Mouse (Mus musculus): ENCODE measurements at regions not wholly inside any gene's neighbourhood (a gene's known extent, or its start where the extent isn't known, plus 50 kb on each side); places are given as distances from the start of the nearest gene placed in this dataset.
A peak's percentile ranks its signal among the peaks of the same experiment; 100 is the strongest.

DNA sequence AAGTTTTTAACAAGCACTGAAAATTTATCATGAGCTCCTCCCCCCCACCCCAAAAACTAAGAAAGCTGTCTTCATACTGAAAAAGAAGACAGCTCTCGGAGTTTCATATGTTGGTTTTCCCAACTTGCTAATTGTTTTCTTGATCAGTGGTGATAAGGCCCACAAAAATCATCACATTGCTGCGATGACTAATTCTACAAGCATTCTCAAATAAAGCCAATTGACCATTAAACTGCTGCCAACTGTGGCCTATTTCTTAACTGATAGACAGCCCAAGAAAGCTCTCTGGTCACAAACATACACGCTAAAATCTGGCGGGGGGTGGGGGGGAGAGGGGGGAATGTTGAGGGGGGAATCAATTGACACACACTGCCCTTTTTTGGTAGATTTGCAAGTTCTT is 345.0 kb upstream of the Acvr2a start:
- H3K4me3 ChIP-seq (ENCODE audit: insufficient read depth, low read depth, low read length) = no peak overlapping the region
- peaks cover 7% of the 10 kb centered on the region for H3K4me1 ChIP-seq (ENCODE audit: control insufficient read depth, insufficient read depth, insufficient read length, low read length)
- H3K27ac ChIP-seq (replicated peaks; ENCODE audit: low read depth, low read length) = peak overlapping the region; percentile 62

DNA sequence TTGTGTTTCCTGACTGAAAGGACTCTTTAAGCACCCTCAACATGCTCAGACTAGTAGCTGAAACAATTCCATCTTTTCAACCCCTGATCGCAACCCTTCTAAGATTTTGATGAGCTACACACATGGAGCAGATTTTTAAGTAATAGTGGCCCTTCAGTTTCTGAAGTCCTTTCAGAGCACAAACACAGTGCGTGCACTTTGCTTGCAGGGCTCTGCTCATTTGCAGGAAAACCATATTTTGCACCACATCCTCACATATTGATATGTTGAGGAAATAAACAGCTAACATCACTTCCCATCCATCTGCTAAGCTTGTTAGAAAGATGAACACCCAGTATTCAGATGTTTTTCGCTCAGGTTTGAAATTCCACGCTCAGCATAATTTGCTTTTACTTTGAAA is 344.6 kb upstream of the Acvr2a start:
- peaks cover 10% of the 10 kb centered on the region for H3K4me1 ChIP-seq (ENCODE audit: control insufficient read depth, insufficient read depth, insufficient read length, low read length)
- H3K4me3 ChIP-seq (ENCODE audit: insufficient read depth, low read depth, low read length) = no peak overlapping the region
- H3K27ac ChIP-seq (replicated peaks; ENCODE audit: low read depth, low read length) = no peak overlapping the region

DNA sequence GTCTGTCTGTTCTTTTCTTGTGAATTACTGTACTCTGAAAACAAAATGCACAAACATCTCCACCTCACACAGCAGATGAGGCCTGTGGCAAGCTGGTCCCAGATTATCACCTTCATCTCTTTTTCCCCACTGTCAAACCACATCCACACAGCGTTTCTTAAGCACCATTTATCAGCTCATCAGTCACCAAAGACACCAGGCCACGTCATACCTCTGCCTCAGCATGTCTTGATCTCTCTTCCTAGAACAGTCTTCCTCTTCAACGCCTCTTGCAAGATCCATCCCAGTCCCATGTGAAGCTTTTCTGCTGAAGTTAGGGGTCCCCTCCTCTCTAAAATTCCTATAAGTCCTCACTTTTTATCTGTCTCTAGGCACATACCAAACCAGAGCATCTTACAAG is 340.8 kb upstream of the Acvr2a start:
- H3K4me3 ChIP-seq (ENCODE audit: insufficient read depth, low read depth, low read length) = no peak overlapping the region
- peaks cover 14% of the 10 kb centered on the region for H3K4me1 ChIP-seq (ENCODE audit: control insufficient read depth, insufficient read depth, insufficient read length, low read length)
- H3K27ac ChIP-seq (replicated peaks; ENCODE audit: low read depth, low read length) = peak overlapping the region; percentile 18

DNA sequence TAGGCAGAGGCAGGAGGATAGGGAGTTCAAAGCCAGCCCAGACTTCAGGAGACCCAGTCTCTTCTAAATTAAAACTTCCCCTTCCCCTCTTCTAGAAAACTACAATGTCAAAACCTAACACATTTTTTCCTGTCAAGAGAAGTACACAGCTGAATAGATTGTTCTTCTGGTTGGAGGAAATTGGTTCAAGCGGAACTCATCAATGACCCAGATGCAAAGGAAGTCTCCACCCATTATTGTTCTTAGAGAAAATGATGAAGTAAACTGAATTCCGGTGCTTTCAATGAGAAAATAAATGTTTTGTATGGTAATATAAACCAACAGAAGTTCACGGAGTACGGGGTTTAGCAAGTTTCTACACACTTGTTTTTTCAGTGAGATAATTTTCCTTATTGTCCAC is 339.3 kb upstream of the Acvr2a start:
- H3K4me3 ChIP-seq (ENCODE audit: insufficient read depth, low read depth, low read length) = no peak overlapping the region
- peak overlapping the region; percentile 77 for H3K27ac ChIP-seq (replicated peaks; ENCODE audit: low read depth, low read length)
- peaks cover 10% of the 10 kb centered on the region for H3K4me1 ChIP-seq (ENCODE audit: control insufficient read depth, insufficient read depth, insufficient read length, low read length)

DNA sequence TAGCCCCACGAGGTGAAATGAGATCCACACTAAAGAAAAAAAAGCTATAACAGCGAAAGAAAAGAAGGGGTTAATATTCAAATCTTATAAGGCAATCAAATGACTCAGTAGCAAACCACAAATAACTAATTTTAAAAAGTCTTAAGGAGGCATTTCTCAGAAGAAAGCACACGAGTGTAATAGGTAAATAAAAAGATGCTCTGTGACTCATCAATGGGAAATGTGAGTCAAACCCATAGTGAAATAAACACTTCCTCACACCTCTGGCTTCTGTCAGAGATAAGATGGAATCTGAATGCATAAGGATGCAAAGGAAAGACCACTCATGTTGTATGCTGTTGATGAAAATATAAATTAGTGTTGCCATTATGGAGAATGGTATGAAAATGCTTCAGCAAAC is 337.1 kb upstream of the Acvr2a start:
- Histone ChIP-seq H3K27ac (replicated peaks; ENCODE audit: low read depth, low read length) (no peak overlapping the region), H3K4me3 (ENCODE audit: insufficient read depth, low read depth, low read length) (no peak overlapping the region), H3K4me1 (ENCODE audit: control insufficient read depth, insufficient read depth, insufficient read length, low read length) (peaks cover 11% of the 10 kb centered on the region; the same call in 1 of the 2 replicates)

DNA sequence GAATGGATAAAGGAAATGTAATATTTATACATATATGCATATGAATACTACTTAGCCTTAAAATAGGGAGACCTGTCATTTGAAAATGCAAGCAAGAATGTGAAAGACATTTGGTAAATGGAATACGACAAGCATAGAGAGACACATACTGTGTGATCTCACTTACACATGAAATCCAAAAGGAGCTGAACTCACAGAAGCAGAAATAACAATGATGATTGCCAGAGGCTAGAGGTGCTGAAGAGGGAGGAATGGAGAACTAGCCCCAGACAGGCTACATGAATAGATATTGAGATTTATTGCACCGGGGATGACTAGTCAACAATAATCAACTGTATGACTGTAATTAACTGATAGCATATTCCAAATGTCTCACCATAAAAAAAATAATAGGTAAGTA is 336.6 kb upstream of the Acvr2a start:
- Histone ChIP-seq H3K27ac (replicated peaks; ENCODE audit: low read depth, low read length) (no peak overlapping the region), H3K4me1 (ENCODE audit: control insufficient read depth, insufficient read depth, insufficient read length, low read length) (peaks cover 11% of the 10 kb centered on the region; the same call in 1 of the 2 replicates), H3K4me3 (ENCODE audit: insufficient read depth, low read depth, low read length) (no peak overlapping the region)

DNA sequence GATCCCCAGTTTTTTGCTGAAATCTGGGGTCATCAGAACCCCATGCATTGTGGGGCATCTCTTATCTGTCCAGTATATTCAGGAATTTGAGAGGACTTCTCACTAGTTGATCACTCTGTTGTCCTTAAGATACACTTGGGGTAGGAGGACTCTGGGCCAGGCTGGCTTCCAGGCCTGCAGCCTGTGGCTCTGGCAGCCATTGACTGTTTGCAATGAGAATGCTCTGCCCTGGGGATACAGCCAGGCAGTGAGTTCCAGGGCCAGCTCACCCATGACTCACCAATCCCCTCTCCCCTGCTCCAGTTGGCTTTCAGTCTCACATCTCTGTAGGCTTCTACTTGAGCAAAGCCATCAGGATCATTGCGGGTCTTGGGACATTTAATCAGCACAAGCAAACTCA is 334.3 kb upstream of the Acvr2a start:
- Histone ChIP-seq H3K27ac (replicated peaks; ENCODE audit: low read depth, low read length) (no peak overlapping the region), H3K4me3 (ENCODE audit: insufficient read depth, low read depth, low read length) (no peak overlapping the region), H3K4me1 (ENCODE audit: control insufficient read depth, insufficient read depth, insufficient read length, low read length) (peaks cover 6% of the 10 kb centered on the region; the same call in 1 of the 2 replicates)

DNA sequence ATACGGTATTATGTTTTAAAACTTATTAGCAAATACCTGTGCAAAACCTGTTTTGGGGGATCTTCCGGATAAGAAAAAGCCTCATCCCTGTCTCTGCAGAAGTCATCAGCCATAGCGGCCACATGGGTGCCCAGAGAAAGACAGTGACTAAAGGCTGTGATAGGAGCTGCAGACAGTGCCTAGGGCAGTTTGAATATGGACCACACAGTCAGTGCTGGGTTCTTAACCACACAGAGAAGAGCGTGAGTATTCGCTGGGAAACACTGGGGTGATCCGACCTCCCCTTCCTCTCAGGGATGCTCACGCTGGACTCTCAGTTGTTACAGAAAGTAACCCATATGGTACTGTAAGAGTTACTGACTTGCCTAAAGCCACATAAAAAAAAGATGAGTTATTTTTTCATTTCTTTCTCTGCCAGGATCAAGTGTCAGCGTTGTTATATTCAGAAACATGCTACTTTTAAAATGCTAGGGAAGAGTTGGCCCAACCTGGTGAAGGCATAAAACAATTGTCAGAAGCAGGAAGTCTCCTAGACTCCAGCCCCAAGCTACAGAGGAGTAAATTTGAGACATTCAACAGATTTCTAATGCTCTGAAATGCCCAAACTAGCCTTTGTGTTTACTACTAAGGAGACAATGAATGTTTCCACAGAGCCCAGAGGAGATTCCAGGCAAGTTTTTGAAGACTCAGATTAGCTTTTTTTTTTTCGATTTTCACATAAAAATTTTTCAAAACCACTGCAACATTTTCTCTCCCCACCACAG is 333.3 kb upstream of the Acvr2a start:
- Histone ChIP-seq H3K4me1 (ENCODE audit: control insufficient read depth, insufficient read depth, insufficient read length, low read length) (peaks cover 4% of the 10 kb centered on the region; the same call in 1 of the 2 replicates), H3K4me3 (ENCODE audit: insufficient read depth, low read depth, low read length) (no peak overlapping the region), H3K27ac (replicated peaks; ENCODE audit: low read depth, low read length) (no peak overlapping the region; the same call in 1 of the 2 replicates)

DNA sequence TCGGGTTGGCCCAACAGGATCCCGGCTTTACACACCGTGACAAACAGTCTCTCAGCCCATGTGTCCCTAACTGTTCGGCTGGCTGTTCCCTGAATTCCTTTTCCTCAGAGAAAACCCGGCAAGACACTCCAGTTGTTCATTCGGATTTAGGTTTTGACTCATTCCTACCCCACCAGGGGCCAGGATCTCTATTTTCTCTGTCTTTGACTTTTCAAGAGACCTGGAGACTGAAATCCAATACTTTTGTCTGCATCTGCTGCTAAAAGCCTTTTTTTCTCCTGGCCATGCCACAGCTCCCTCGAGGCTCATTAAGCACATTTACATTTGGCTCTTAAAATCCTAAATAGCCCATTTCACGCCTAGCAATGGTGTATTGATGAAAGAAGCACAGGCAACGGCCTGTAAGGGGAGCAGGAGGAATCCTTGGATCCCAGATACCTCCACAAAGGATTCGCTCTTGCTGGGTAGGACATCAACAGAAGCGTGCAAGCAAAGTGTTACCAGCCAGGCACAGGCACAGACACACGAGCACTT is 332.6 kb upstream of the Acvr2a start:
- Histone ChIP-seq H3K27ac (replicated peaks; ENCODE audit: low read depth, low read length) (peak overlapping the region; percentile 24; the same call in 1 of the 2 replicates), H3K4me3 (ENCODE audit: insufficient read depth, low read depth, low read length) (no peak overlapping the region), H3K4me1 (ENCODE audit: control insufficient read depth, insufficient read depth, insufficient read length, low read length) (peaks cover 4% of the 10 kb centered on the region; the same call in 1 of the 2 replicates)

DNA sequence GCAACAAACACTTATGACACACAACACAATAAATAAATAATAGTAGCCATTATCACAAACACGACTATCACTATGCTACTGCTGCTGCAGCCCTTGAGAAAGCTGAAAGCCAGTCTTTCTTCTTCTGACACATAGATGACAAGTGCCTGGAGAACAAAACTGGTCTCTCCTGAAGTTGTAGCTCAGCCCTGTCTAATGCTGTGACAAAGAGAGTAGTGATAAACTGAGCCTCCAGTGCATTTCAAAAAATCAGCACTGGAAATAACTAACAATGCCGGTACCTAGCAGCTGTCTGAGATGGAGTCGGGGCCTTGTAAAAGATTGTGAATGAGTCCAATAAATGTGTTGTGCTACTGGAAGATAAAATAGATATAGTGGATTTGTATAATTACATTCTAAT is 320.3 kb upstream of the Acvr2a start:
- no peak overlapping the region for H3K4me3 ChIP-seq (ENCODE audit: insufficient read depth, low read depth, low read length)
- H3K27ac ChIP-seq (replicated peaks; ENCODE audit: low read depth, low read length) = no peak overlapping the region
- H3K4me1 ChIP-seq (ENCODE audit: control insufficient read depth, insufficient read depth, insufficient read length, low read length) = no peaks in the 10 kb centered on the region

DNA sequence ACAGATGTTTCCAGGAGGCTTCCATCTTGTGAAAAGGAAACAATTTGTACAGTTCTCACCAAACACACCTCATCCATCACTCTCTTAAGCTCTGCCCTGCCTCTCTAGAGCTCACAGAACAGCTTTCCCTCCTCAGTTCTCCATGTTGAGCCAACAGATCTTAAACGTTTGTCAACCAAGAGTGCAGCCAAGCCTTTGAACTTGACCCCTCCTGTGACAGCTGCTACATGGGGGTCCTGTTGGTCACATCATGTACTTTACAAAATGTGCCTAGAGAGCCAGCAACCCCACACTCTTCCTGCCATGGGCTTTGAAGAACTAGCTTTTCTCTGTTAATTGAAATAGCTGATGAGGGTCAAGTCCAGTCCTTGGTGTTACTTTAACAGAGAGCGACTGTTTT is 319.8 kb upstream of the Acvr2a start:
- Histone ChIP-seq H3K4me3 (ENCODE audit: insufficient read depth, low read depth, low read length) (no peak overlapping the region), H3K4me1 (ENCODE audit: control insufficient read depth, insufficient read depth, insufficient read length, low read length) (no peaks in the 10 kb centered on the region)

DNA sequence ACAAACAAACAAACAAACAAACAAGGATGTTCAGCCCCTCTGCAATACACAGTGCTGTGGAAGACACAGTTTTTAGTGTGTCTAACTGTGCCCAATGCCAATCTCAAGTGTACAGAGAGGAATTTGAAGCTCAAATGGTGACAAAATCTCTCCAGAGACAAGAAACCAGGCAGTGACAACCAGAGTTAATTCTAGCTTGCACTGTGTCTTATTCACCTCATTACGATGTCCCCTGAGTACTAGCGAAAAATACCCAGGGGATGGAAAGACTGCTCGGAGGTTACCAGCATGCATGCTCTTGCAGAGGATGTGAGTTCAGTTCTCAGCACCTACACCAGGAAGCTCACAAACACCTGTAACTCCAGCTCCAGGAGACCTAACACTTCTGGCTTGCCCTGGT is 319.3 kb upstream of the Acvr2a start:
- no peaks in the 10 kb centered on the region for H3K4me1 ChIP-seq (ENCODE audit: control insufficient read depth, insufficient read depth, insufficient read length, low read length)
- no peak overlapping the region for H3K27ac ChIP-seq (replicated peaks; ENCODE audit: low read depth, low read length)
- H3K4me3 ChIP-seq (ENCODE audit: insufficient read depth, low read depth, low read length) = no peak overlapping the region

More for the DNA sequence above, 319.8 kb upstream of the Acvr2a start:
- no peak overlapping the region for H3K27ac ChIP-seq (replicated peaks; ENCODE audit: low read depth, low read length)

DNA sequence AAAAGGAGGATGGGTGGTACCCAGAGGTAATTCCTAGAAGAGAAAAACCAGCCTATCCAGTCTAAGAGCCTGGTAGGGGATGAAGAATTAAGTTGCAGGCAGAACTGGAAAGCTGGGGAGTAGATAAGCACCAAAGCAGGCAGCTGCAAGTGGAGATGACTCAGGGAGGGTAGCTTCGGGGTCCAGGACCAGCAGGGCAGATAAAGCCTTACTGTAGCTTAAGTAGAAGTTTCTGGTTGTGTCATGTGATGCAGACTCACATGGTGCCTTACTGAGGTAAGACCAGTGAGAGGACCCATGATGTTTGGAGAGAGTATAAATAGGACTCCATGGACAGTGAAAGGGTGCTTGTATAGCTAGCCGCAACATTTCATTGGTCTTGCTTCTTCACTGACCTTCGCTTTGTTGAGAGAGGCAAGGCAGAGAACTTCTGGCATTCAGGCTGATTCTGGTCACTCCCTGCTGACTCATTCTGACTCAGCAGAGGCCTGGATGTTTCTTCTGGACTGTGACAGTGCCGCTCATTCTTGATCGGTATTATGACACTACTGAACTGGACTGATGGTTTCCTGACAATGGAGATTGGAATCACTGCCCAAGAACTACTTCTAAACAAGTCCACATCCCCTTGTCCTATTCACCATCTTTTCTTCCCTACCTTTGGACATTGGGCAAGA is 315.7 kb upstream of the Acvr2a start:
- Histone ChIP-seq H3K4me3 (ENCODE audit: insufficient read depth, low read depth, low read length) (no peak overlapping the region), H3K27ac (replicated peaks; ENCODE audit: low read depth, low read length) (no peak overlapping the region), H3K4me1 (ENCODE audit: control insufficient read depth, insufficient read depth, insufficient read length, low read length) (no peaks in the 10 kb centered on the region)

DNA sequence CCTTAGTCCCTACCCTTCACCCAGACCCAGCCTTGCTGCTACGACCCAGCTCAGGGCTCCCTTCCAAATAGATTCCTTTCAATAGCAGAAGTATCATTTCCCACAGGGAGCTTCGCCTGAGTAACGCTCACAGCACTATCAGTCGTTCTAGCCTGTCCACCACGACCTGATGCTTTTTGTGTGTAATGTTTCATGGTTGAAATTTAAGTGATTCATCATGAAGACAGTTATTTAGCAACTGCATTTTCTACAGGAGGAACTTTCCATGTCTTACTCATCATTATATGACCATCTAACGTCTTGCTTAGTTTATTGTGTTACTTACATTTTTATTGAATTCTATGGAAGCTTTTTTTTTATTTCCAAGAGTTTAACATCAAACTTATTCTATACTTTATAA is 314.5 kb upstream of the Acvr2a start:
- Histone ChIP-seq H3K4me3 (ENCODE audit: insufficient read depth, low read depth, low read length) (no peak overlapping the region), H3K27ac (replicated peaks; ENCODE audit: low read depth, low read length) (no peak overlapping the region), H3K4me1 (ENCODE audit: control insufficient read depth, insufficient read depth, insufficient read length, low read length) (no peaks in the 10 kb centered on the region)

DNA sequence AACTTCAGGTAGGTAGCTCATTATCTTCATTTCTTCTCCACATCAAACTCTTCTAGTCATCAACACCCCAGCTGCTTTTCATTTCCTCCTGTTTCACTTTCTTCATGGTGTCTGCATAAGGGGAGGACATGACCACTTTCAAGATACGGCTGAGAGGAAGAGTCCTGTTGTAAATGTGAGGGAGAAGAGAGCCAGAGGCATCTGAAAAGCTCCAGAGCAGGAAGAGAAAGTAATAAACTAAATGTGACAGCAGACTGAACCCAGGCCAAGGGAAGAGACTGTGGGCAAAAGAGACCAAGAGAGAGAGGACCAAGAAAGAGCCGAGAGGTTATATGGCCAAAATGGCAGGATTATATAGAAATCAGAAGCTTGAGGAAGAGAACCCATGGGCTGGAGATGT is 312.5 kb upstream of the Acvr2a start:
- Histone ChIP-seq H3K4me1 (ENCODE audit: control insufficient read depth, insufficient read depth, insufficient read length, low read length) (no peaks in the 10 kb centered on the region), H3K4me3 (ENCODE audit: insufficient read depth, low read depth, low read length) (no peak overlapping the region), H3K27ac (replicated peaks; ENCODE audit: low read depth, low read length) (no peak overlapping the region)

DNA sequence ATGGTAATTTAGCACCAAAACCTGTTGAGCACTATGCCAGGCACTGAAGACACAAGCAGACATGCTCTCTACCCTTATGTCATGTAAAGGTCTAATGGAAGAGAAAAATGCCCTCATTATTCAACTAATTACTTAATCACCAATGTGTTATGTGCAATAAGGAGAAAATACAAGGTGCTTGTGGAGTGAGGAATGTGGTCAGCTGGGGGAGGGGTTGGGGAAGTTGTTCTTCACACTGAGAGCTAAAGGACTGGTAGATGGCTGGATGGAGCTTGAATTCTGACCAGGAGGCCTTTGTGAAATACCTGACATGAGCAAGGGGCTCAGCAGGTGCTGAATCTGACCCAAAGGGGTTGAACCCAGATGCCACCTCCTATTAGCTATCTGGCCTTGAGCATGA is 300.1 kb upstream of the Acvr2a start:
- Histone ChIP-seq H3K4me3 (ENCODE audit: insufficient read depth, low read depth, low read length) (no peak overlapping the region), H3K4me1 (ENCODE audit: control insufficient read depth, insufficient read depth, insufficient read length, low read length) (no peaks in the 10 kb centered on the region; the same call in 1 of the 2 replicates), H3K27ac (replicated peaks; ENCODE audit: low read depth, low read length) (no peak overlapping the region)
